Mouse (Mus musculus) kidney, embryonic 16.5 days (tissue): ENCODE measurements around the gene Frmd6. TPM values are rescaled to one million over a fixed set of nuclear protein-coding genes. Genes with fewer than 3 reads are reported as not detected.

Experiments used
- ATAC-seq: fragments of 200-750 bp; cut with Nextera tagmentation; 2 replicates; pipeline ENCODE4 v1.8.0; 2017; ENCODE audit warnings: moderate TSS enrichment; ENCODE audit not compliant: low FRiP score, low TSS enrichment
- H3K27ac ChIP-seq: fragments of 300-500 bp; sonication (generic); 2 replicates; pipeline ENCODE4 v1.5.1; 2014; ENCODE audit warnings: low read length
- H3K27me3 ChIP-seq: fragments of 300-500 bp; sonication (generic); 2 replicates; pipeline ENCODE4 v1.6.1; 2014; ENCODE audit warnings: low read length, control low read depth, mixed read lengths; ENCODE audit not compliant: insufficient read depth
- H3K36me3 ChIP-seq: fragments of 300-500 bp; sonication (generic); 2 replicates; pipeline ENCODE4 v1.6.1; 2014; ENCODE audit warnings: low read length, control low read depth, mixed read lengths; ENCODE audit not compliant: insufficient read depth
- H3K4me1 ChIP-seq: fragments of 300-500 bp; sonication (generic); 2 replicates; pipeline ENCODE4 v1.6.1; 2014; ENCODE audit warnings: low read length, control low read depth, mixed read lengths; ENCODE audit not compliant: insufficient read depth
- H3K4me2 ChIP-seq: fragments of 300-500 bp; sonication (generic); replicated peaks from 2 replicates; pipeline ENCODE4 v1.6.1; 2014; ENCODE audit warnings: low read depth, low read length
- H3K4me3 ChIP-seq: fragments of 300-500 bp; sonication (generic); 2 replicates; pipeline ENCODE4 v1.5.1; 2014; ENCODE audit warnings: mild to moderate bottlenecking, low read length
- H3K9ac ChIP-seq: fragments of 300-500 bp; sonication (generic); replicated peaks from 2 replicates; pipeline ENCODE4 v1.6.1; 2014; ENCODE audit warnings: low read length
- H3K9me3 ChIP-seq: fragments of 300-500 bp; sonication (generic); 2 replicates; pipeline ENCODE4 v1.6.1; 2016; ENCODE audit warnings: low read length, control low read depth
- WGBS: fragments of 180-500 bp; shearing (Covaris S2); extraction: QIAGEN DNeasy Blood & Tissue Kit; methylation state at CpG from one replicate; pipeline ENCODE4 v1.1.7; 2014; 5-methylcytosine and 5-hydroxymethylcytosine counted together
- polyA plus RNA-seq: library from polyadenylated mRNA; unstranded; fragments of >200 nt; fragmentation: Nextera tagmentation; extraction: Ambion mirVana; gene quantifications from 2 replicates; pipeline ENCODE4 v1.2.1, GENCODE M21; 2015

Gene Frmd6
- polyA plus RNA-seq, 1 experiment from 2014 or later = 22.7 TPM

DNA sequence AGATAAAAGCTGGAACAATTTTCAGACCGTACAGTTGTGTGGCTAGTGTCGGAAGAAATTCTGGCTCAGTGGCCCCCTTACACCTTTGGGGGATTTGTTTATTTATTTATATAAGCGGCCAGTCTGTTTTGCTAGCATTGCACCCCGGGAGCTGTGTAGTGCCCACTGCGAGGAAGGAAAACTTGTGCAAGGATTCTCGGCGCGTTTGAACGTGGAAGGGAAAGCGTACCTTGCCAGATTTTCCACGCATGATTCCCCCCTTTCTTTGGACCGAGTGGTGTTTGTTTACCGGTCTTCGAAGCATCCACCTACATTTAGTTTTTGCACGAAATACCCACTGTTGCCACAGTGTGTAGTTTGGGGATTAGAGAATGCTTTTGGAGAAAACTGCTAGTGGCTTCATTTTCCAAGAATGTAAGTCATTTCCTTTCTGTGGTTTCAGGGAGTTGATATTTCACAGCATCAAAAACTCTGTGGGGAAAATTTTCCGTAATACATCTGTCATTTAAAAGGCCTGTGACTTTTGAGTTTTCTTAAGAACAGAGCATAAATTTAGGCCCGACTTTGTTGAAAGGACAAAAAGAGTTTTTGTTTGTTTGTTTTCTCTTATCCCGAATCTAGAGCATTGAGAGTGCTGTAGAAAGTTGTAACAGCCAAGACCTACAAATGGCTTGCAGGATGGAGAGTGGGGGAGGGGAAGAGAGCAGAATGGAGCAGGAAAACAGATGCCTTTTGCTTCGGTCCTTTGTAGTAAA, 1.2 kb downstream of the Frmd6 start:
- ATAC-seq = no peak
- Histone ChIP-seq H3K9me3 (no peaks in the 10 kb centered on the region), H3K4me1 (peaks cover 22% of the 10 kb centered on the region), H3K4me2 (peak overlapping the region; percentile 75), H3K27me3 (no peaks in the 10 kb centered on the region), H3K4me3 (peak overlapping the region; percentile 74), H3K36me3 (no peaks in the 10 kb centered on the region), H3K27ac (peak overlapping the region; percentile 98), H3K9ac (peak overlapping the region; percentile 92)
- 2% methylated on average over 19 of the region's 19 CpGs for WGBS

DNA sequence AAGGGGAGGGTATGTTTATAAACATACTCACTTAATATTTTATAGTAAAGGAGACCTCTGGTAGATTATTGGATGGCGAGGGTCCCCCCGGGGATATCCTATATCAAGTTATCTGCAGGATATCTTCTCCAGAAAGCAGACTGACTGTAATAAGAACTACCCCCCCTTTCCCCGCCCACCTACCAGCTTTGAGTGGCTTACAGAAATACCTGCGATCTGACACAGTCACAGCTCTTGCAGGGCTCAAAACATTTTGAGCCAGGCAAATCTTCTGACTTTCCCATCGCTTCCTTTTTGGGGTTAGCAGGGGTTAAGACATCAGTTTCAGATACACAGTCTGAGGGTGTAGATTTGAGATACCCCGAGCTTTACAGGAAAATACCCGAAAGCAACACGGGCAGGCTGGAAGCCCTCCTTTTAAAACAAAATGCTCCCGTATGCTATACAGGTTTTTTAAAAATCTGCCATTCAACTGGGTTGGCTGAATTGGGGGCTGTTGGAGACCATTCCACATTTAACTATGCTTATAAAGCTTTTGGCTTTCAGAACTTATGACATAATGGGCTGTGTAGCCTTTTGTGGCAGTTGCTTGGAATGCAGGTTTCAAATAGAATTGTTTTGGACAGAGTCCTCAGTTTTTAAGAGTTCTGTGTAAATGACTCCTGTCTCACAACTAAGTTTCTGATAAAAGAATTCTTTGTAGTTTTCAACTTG, 2.0 kb downstream of the Frmd6 start:
- Histone ChIP-seq H3K9me3 (no peaks in the 10 kb centered on the region), H3K4me3 (peak overlapping the region; percentile 74), H3K27me3 (no peaks in the 10 kb centered on the region), H3K4me2 (peak overlapping the region; percentile 75), H3K27ac (no peak overlapping the region), H3K4me1 (peaks cover 22% of the 10 kb centered on the region), H3K36me3 (no peaks in the 10 kb centered on the region), H3K9ac (peak overlapping the region; percentile 49)
- ATAC-seq = no peak
- WGBS = 21% methylated on average over 9 of the region's 9 CpGs

DNA sequence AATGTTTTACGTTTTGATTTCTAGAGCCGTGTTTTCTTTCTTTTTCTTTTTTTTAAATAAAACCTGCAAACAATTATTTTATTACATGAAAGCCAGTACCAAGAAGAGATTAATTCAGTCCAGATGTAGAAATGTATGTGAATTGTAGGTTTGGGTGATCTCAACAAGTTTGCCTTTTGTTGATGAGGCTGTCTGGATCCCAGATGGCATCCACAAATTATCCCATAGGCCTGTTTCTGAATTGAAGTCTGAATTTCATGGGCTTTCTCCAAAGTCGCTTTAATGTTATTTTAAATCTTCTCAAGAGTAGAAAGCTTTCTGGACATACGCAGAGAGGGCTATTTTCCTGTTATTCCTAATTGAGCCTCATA, 2.6 kb downstream of the Frmd6 start:
- Histone ChIP-seq H3K4me3 (no peak overlapping the region), H3K27ac (no peak overlapping the region), H3K27me3 (no peaks in the 10 kb centered on the region), H3K36me3 (no peaks in the 10 kb centered on the region), H3K4me1 (peaks cover 22% of the 10 kb centered on the region), H3K9ac (no peak overlapping the region), H3K9me3 (no peaks in the 10 kb centered on the region), H3K4me2 (no peak overlapping the region)
- WGBS = 70% methylated on average over 4 of the region's 4 CpGs
- ATAC-seq = no peak

DNA sequence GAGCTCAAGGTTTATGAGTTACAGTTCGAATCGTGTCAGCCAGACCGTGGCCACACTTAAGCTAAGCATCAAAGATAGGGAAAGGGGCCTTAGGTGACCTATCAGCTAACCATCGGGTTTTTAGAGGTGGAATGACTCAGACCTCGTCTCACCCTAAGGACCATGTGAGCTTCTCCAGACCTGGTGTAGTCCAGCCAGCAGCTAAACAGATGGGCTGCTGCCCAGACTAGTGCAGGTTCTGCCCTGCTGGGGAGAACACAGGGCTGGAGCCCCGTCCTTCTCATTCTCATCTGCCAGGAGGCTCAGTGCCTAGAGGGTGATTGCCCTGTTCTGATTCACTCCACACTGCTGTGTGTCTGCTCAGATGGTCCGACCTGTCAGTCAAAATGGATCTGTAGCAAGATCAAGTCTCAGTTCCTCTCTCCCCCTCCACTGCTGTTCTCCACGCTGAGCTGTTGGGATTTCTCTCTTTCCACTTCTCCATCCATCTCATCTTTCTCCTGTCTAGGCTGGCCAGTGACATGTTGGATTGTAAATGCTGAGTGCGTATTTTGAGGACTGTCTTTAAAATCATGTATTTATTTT, 5.8 kb downstream of the Frmd6 start:
- Histone ChIP-seq H3K27me3 (no peaks in the 10 kb centered on the region), H3K9me3 (no peaks in the 10 kb centered on the region), H3K36me3 (no peaks in the 10 kb centered on the region), H3K4me1 (peaks cover 19% of the 10 kb centered on the region), H3K4me2 (no peak overlapping the region), H3K27ac (no peak overlapping the region), H3K4me3 (no peak overlapping the region), H3K9ac (no peak overlapping the region)
- ATAC-seq = no peak
- 59% methylated on average over 9 of the region's 9 CpGs for WGBS

DNA sequence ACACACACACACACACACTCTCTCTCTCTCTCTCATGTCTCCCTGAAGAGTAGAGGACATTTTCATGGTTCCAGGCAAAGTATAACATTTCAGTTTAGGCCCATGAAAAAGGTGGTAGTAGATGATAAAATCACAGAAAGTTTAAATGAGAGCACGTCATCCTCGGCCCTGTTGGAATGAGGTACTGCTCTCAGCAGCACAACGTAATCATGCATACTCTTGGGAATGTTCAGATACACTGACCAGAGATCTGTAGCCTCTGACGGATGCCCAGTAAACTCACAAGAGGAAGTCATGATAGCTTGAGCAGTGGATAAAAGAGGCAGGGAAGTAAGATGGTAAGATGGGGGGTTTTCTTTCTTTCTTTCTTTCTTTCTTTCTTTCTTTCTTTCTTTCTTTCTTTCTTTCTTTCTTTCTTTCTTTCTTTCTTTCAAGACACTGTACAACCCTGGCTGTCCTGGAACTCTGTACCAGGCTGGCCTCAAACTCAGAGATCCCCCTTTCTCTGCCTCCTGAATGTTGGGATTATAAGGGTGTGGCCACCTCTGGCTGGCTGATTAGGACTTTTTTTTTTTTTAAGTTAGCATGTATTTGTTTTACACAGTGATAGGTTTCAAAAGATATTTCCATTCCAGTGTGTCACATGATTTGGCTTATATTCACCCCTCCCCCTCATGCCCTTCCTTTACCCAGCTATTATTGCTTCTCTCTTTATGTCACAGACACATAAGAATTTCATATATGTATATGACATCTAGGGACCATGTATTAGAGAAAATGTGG, 7.1 kb downstream of the Frmd6 start:
- no peaks in the 10 kb centered on the region for H3K27me3 ChIP-seq
- no peak overlapping the region for H3K27ac ChIP-seq
- H3K9ac ChIP-seq = no peak overlapping the region
- no peaks in the 10 kb centered on the region for H3K9me3 ChIP-seq
- 73% methylated on average over 4 of the region's 4 CpGs for WGBS
- no peak overlapping the region for H3K4me3 ChIP-seq
- H3K4me2 ChIP-seq = no peak overlapping the region
- peaks cover 8% of the 10 kb centered on the region for H3K4me1 ChIP-seq
- H3K36me3 ChIP-seq = no peaks in the 10 kb centered on the region
- no peak for ATAC-seq

DNA sequence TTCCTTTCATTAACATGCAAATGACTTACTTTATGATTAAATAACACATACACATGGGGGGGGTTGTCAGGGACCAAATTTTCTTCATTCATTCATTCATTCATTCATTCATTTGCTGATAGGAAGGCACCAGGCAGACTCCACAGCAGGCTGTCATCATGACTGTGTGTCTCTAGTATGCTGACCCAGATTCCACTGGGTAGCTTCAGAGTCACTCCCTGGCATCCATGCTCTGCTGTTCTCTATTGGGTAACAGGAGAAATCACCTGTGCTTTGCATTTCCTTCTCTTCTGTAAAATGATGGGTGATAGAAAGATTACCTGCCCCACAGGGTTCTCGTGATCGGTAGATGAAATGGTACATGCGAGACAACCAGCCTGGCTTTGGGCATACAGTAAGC, 7.7 kb downstream of the Frmd6 start:
- 97% methylated on average over 3 of the region's 3 CpGs for WGBS
- H3K4me1 ChIP-seq = peaks cover 5% of the 10 kb centered on the region; the same call in 1 of the 2 replicates
- no peak overlapping the region for H3K9ac ChIP-seq
- no peak for ATAC-seq
- H3K27ac ChIP-seq = no peak overlapping the region
- H3K9me3 ChIP-seq = no peaks in the 10 kb centered on the region
- H3K27me3 ChIP-seq = no peaks in the 10 kb centered on the region
- no peak overlapping the region for H3K4me2 ChIP-seq
- H3K4me3 ChIP-seq = no peak overlapping the region
- no peaks in the 10 kb centered on the region for H3K36me3 ChIP-seq

DNA sequence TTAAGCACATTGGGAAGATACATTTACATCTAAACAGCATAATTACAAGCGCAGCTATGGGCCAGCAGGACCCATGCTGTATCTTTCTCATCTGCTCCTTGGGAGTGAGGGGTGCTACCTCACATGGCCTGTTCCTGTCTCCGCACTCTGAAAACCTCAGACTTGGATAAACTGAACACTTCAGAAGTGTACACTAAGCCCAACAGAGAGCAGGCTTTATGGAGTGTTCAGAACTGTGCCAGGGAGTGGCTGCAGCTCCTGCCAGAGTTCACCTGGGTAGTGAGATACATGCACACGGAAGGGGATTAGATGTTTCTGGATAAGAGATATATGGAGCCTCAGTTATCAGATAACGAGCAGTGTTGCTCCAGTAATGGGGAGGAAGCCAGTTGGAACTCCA, 8.7 kb downstream of the Frmd6 start:
- no peaks in the 10 kb centered on the region for H3K9me3 ChIP-seq
- H3K27me3 ChIP-seq = no peaks in the 10 kb centered on the region
- H3K27ac ChIP-seq = no peak overlapping the region
- no peak overlapping the region for H3K9ac ChIP-seq
- no peak for ATAC-seq
- H3K36me3 ChIP-seq = no peaks in the 10 kb centered on the region
- 79% methylated on average over 4 of the region's 4 CpGs for WGBS
- H3K4me3 ChIP-seq = no peak overlapping the region
- 0 out of 2 replicates have a peak, but pooled peaks cover 5% of the 10 kb centered on the region for H3K4me1 ChIP-seq
- H3K4me2 ChIP-seq = no peak overlapping the region

DNA sequence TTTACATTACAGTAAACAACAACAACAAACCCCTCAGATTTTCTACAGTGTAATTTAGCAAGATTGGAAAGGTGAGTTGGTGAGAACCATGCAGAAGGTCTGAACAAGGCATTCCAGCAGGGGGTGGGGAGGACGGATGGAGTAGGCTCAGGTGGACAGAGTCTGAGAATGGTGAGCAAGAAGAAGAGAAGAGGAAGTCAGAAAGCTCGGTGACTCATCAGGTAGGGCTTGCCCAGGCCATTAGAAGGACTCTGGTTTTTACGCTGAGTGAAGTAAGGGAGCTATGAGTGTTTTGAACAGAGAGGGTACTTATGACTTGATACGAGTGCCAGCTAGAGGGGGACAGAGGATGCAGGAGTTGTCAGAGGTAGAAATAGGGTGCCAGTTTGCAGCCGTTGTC, 9.7 kb downstream of the Frmd6 start:
- Histone ChIP-seq H3K36me3 (no peaks in the 10 kb centered on the region), H3K9me3 (no peaks in the 10 kb centered on the region), H3K4me1 (0 out of 2 replicates have a peak, but pooled peaks cover 1% of the 10 kb centered on the region), H3K27ac (no peak overlapping the region), H3K27me3 (no peaks in the 10 kb centered on the region), H3K4me2 (no peak overlapping the region), H3K4me3 (no peak overlapping the region), H3K9ac (no peak overlapping the region)
- WGBS = 71% methylated on average over 5 of the region's 5 CpGs
- ATAC-seq = no peak

DNA sequence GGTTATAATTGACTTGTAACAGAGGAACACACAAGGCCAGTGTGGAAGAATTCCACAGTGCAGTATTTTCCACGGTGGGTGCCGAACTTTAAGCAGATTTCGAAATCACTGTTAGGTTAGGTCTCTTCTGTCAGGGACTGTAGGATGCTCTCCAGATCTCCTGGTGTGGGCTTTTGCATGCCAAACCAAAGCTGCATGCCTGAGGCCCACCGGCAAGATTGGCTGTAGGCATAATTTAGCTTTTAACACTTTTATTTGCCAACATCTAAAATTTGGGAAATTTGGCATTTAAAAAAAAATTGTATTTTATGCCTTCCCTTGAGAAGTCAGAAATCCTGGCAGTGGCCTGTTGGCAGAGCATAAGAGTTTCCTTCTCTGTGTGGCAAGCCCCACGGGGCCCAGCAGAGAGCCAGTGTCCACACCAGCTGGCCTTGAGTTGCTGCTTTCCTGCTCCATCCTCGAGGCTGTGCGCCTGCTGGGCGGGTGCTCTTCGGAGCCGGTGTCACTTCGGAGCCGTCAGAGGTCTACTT, 12.5 kb downstream of the Frmd6 start:
- H3K9ac ChIP-seq = no peak overlapping the region
- no peak overlapping the region for H3K27ac ChIP-seq
- no peak overlapping the region for H3K4me3 ChIP-seq
- H3K36me3 ChIP-seq = no peaks in the 10 kb centered on the region
- H3K4me2 ChIP-seq = no peak overlapping the region
- 61% methylated on average over 12 of the region's 12 CpGs for WGBS
- peaks cover 3% of the 10 kb centered on the region; the same call in 1 of the 2 replicates for H3K4me1 ChIP-seq
- H3K9me3 ChIP-seq = no peaks in the 10 kb centered on the region; the same call in 1 of the 2 replicates
- no peaks in the 10 kb centered on the region for H3K27me3 ChIP-seq
- no peak for ATAC-seq
